Mouse (Mus musculus) testis, postnatal 14 days (tissue): ENCODE measurements around the gene Olfr124.

Source experiments
- DNase-seq: peaks from one replicate; pipeline ENCODE4 v3.0.0; 2021; ENCODE audit warnings: low spot score

Olfr124 gene

DNA sequence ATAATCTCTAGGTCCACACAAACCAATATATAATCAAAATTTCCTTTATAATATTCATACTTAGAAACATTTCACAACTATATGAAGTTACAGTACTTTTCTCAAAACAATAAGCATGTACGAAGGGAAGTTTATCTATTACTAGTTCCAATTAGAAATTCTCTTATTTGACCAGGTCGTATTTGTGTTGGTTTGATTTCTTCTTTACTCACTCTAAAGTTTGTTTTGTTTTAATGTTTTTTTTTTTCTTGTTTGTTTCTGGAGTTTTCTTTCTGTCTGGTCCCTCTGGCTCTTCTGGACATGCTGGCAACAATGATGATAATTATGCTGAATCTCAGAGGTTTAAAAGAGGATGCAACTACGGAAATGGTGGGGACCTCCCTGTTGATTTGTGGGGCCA is at the start of gene Olfr124:
Gene Olfr124, plus strand, starts transcription at position 301 of the 400 bp plus-strand sequence.
- no peak for DNase-seq

DNA sequence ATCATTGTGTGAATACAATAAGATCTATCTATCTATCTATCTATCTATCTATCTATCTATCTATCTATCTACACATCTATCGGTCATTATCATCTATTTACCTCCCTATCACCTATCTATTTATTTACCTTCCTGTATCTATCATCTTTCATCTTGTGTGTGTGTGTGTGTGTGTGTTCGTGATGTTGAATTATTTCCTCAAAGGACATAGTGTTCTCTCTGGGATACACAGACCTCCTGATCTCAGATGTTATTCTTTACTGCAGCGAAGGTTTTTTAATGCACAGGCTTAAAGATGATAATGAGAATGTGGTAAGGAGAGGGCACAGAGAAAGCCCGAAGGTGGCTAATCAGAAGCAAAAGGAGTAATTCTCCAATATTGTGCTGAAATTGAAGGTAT is 31.4 kb upstream of the Olfr124 start, which contains the start of gene Olfr122:
Gene Olfr122, plus strand, starts transcription at position 301 of the 400 bp plus-strand sequence.
- no peak for DNase-seq

DNA sequence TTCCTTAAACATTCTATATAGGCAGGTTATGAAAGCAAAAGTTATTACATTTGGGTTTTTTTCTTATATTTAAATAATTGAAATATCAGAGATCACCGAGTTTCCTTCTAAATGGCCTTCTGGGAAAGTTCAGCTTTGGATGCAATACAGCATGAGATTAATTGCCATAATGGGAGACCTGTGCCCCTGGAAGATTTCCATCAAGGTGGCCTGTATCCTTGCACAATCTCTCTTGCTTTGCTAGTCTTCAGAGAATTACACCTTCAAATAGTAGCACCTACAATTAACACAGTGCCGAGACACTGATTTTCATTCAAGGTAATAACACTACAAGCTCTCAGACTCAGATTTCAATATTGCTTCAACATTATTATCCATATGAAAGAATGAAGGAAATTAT is 6.5 kb upstream of the Olfr124 start, which contains the start of gene Olfr123:
Gene Olfr123, plus strand, starts transcription at position 301 of the 400 bp plus-strand sequence.
- DNase-seq = no peak

DNA sequence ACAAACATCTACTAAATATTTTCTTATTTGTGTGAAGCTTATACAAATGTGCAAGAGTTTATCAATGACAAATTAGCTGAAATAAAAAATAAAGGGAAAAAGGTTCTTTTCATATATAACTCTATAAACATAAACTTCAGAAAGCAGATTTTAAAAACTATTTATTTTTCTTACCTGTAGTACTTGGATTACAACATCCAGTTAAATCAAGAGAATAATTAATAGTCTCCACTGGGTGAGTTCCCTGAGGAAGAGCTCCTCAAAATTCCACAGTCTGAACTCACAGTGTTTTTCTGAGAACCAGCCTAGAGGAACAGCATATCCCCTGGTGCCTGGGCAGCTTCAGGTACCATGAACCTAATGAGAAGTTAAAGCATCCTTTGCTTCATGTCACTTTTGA is 33.0 kb downstream of the Olfr124 start, which contains the start of gene Olfr125:
Gene Olfr125, plus strand, starts transcription at position 301 of the 400 bp plus-strand sequence.
- no peak for DNase-seq

DNA sequence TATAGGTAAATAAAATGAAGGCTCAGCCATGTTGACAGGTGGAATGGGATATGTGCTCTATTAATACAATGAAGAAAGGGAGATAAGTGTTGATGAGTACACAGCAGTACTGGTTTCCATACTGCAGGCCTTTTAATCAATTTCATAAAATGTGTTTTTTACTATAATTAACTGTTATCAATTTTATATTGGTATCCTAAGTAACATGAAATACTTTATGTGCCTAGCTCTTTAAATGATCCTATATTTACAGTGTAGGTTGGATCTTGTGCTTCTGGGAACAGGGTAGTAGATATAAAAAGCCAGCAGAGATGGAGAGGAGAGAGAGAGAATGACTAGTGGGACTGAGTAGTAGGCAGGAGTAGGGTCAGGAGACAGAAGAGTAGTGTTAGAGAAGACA is 47.5 kb downstream of the Olfr124 start, which contains the start of gene Olfr126:
Gene Olfr126, plus strand, starts transcription at position 301 of the 400 bp plus-strand sequence.
- DNase-seq = no peak
